Mouse (Mus musculus) forebrain, embryonic 11.5 days (tissue): ENCODE results near the gene Slc6a17. TPM values are rescaled to one million over a fixed set of nuclear protein-coding genes. Genes with fewer than 3 reads are reported as not detected.

ENCODE experiments used
- ATAC-seq: fragments of 200-750 bp; cut with Nextera tagmentation; replicated peaks from 2 replicates; pipeline ENCODE4 v1.8.0; 2017; ENCODE audit warnings: moderate TSS enrichment; ENCODE audit not compliant: low FRiP score
- DNase-seq: peaks from one replicate; pipeline ENCODE4 v3.0.0-alpha.2; 2017; ENCODE audit warnings: low spot score
- H3K27ac ChIP-seq: fragments of 300-500 bp; sonication (generic); 2 replicates; pipeline ENCODE4 v1.5.1; 2014; ENCODE audit warnings: low read depth, low read length
- H3K27me3 ChIP-seq: fragments of 300-500 bp; sonication (generic); 2 replicates; pipeline ENCODE4 v1.6.1; 2014; ENCODE audit warnings: mild to moderate bottlenecking, low read length, mixed read lengths; ENCODE audit not compliant: control insufficient read depth, insufficient read depth
- H3K36me3 ChIP-seq: fragments of 300-500 bp; sonication (generic); 2 replicates; pipeline ENCODE4 v1.6.1; 2014; ENCODE audit warnings: mild to moderate bottlenecking, low read length, moderate library complexity, mixed read lengths; ENCODE audit not compliant: control insufficient read depth, insufficient read depth
- H3K4me1 ChIP-seq: fragments of 300-500 bp; sonication (generic); replicated peaks from 2 replicates; pipeline ENCODE4 v1.6.1; 2014; ENCODE audit warnings: low read length, mixed read lengths; ENCODE audit not compliant: control insufficient read depth, insufficient read depth
- H3K4me2 ChIP-seq: fragments of 300-500 bp; sonication (generic); 2 replicates; pipeline ENCODE4 v1.6.1; 2014; ENCODE audit warnings: low read depth, mild to moderate bottlenecking, low read length, moderate library complexity, mixed read lengths; ENCODE audit not compliant: severe bottlenecking
- H3K4me3 ChIP-seq: fragments of 300-500 bp; sonication (generic); 2 replicates; pipeline ENCODE4 v1.5.1; 2014; ENCODE audit warnings: low read depth, low read length
- H3K9ac ChIP-seq: fragments of 300-500 bp; sonication (generic); 2 replicates; pipeline ENCODE4 v1.6.1; 2014; ENCODE audit warnings: low read length
- H3K9me3 ChIP-seq: fragments of 300-500 bp; sonication (generic); 2 replicates; pipeline ENCODE4 v1.6.1; 2016; ENCODE audit warnings: low read length, mixed read lengths; ENCODE audit not compliant: control insufficient read depth
- WGBS: fragments of 180-500 bp; shearing (Covaris S2); extraction: QIAGEN DNeasy Blood & Tissue Kit; methylation state at CpG from one replicate; pipeline ENCODE4 v1.1.7; 2014; 5-methylcytosine and 5-hydroxymethylcytosine counted together
- polyA plus RNA-seq: library from polyadenylated mRNA; unstranded; fragments of >200 nt; fragmentation: Nextera tagmentation; extraction: Ambion mirVana; gene quantifications from 2 replicates; pipeline ENCODE4 v1.2.1, GENCODE M21; 2014

Gene Slc6a17
- polyA plus RNA-seq, 1 experiment from 2014 or later = 3.6 TPM

GRCm38 (mm10) chr3:107533532-107533931 is 15.7 kb upstream of the Slc6a17 start:
- Histone ChIP-seq H3K9me3 (no peaks in the 10 kb centered on the region), H3K4me2 (no peak overlapping the region), H3K4me1 (peaks cover 5% of the 10 kb centered on the region; the same call in 1 of the 2 replicates), H3K9ac (no peak overlapping the region), H3K27me3 (no peaks in the 10 kb centered on the region), H3K4me3 (no peak overlapping the region), H3K36me3 (no peaks in the 10 kb centered on the region), H3K27ac (no peak overlapping the region)
- 81% methylated on average over 4 of the region's 4 CpGs for WGBS
- ATAC-seq (no peak), DNase-seq (no peak)

- Histone ChIP-seq H3K4me2 (no peak overlapping the region), H3K36me3 (no peaks in the 10 kb centered on the region), H3K4me1 (peaks cover 9% of the 10 kb centered on the region; the same call in 1 of the 2 replicates), H3K27me3 (no peaks in the 10 kb centered on the region), H3K27ac (no peak overlapping the region), H3K9me3 (no peaks in the 10 kb centered on the region), H3K9ac (no peak overlapping the region), H3K4me3 (no peak overlapping the region)
- no peak for ATAC-seq
- no peak for DNase-seq
- 80% methylated on average over 5 of the region's 5 CpGs for WGBS
Observed at GRCm38 (mm10) chr3:107530581-107530980, 12.8 kb upstream of the Slc6a17 start.

GRCm38 (mm10) chr3:107529182-107529581 is 11.4 kb upstream of the Slc6a17 start:
- Histone ChIP-seq H3K27ac (no peak overlapping the region), H3K4me3 (no peak overlapping the region), H3K9ac (no peak overlapping the region), H3K4me1 (peaks cover 9% of the 10 kb centered on the region; the same call in 1 of the 2 replicates), H3K27me3 (no peaks in the 10 kb centered on the region), H3K36me3 (no peaks in the 10 kb centered on the region), H3K9me3 (no peaks in the 10 kb centered on the region), H3K4me2 (no peak overlapping the region)
- WGBS = 79% methylated on average over 5 of the region's 5 CpGs
- DNase-seq (no peak), ATAC-seq (no peak)

- Histone ChIP-seq H3K9me3 (no peaks in the 10 kb centered on the region), H3K4me3 (no peak overlapping the region), H3K9ac (peak overlapping the region; percentile 23; the same call in 1 of the 2 replicates), H3K27me3 (no peaks in the 10 kb centered on the region), H3K4me2 (peak overlapping the region; percentile 32), H3K36me3 (no peaks in the 10 kb centered on the region), H3K4me1 (peaks cover 9% of the 10 kb centered on the region; the same call in 1 of the 2 replicates), H3K27ac (no peak overlapping the region)
- WGBS = 25% methylated on average over 9 of the region's 9 CpGs
- no peak for DNase-seq
- ATAC-seq = peak; percentile 86
Observed at GRCm38 (mm10) chr3:107528401-107529118, 10.7 kb upstream of the Slc6a17 start.

- H3K27ac ChIP-seq = no peak overlapping the region
- H3K9ac ChIP-seq = no peak overlapping the region
- 0 out of 2 replicates have a peak, but pooled peaks cover 2% of the 10 kb centered on the region for H3K27me3 ChIP-seq
- no peaks in the 10 kb centered on the region for H3K9me3 ChIP-seq
- DNase-seq (no peak), ATAC-seq (no peak)
- WGBS = 67% methylated on average over 6 of the region's 6 CpGs
- peaks cover 9% of the 10 kb centered on the region; the same call in 1 of the 2 replicates for H3K4me1 ChIP-seq
- H3K36me3 ChIP-seq = no peaks in the 10 kb centered on the region
- H3K4me3 ChIP-seq = no peak overlapping the region
- no peak overlapping the region for H3K4me2 ChIP-seq
Observed at GRCm38 (mm10) chr3:107524547-107524946, 6.7 kb upstream of the Slc6a17 start.

- no peaks in the 10 kb centered on the region for H3K9me3 ChIP-seq
- no peak overlapping the region for H3K4me2 ChIP-seq
- peaks cover 5% of the 10 kb centered on the region; the same call in 1 of the 2 replicates for H3K4me1 ChIP-seq
- 81% methylated on average over 5 of the region's 5 CpGs for WGBS
- H3K27me3 ChIP-seq = peaks cover 30% of the 10 kb centered on the region
- H3K4me3 ChIP-seq = no peak overlapping the region
- H3K9ac ChIP-seq = no peak overlapping the region
- no peak for ATAC-seq
- peak; percentile 21 for DNase-seq
- no peaks in the 10 kb centered on the region for H3K36me3 ChIP-seq
- H3K27ac ChIP-seq = no peak overlapping the region
Observed at GRCm38 (mm10) chr3:107520931-107521330, 3.1 kb upstream of the Slc6a17 start.

GRCm38 (mm10) chr3:107516776-107517630 is 815 bp downstream of the Slc6a17 start:
- 5% methylated on average over 55 of the region's 55 CpGs for WGBS
- Histone ChIP-seq H3K9ac (peak overlapping the region; percentile 62), H3K4me1 (peaks cover 5% of the 10 kb centered on the region; the same call in 1 of the 2 replicates), H3K9me3 (no peaks in the 10 kb centered on the region), H3K27me3 (peaks cover 32% of the 10 kb centered on the region), H3K27ac (no peak overlapping the region), H3K36me3 (no peaks in the 10 kb centered on the region), H3K4me2 (peak overlapping the region; percentile 95), H3K4me3 (peak overlapping the region; percentile 49)
- ATAC-seq (peak; percentile 85), DNase-seq (peak; percentile 83)

GRCm38 (mm10) chr3:107515989-107516388 is 1.8 kb downstream of the Slc6a17 start:
- no peak overlapping the region for H3K4me3 ChIP-seq
- ATAC-seq = no peak
- H3K36me3 ChIP-seq = no peaks in the 10 kb centered on the region
- peaks cover 32% of the 10 kb centered on the region for H3K27me3 ChIP-seq
- DNase-seq = no peak
- WGBS = 76% methylated on average over 4 of the region's 4 CpGs
- peaks cover 5% of the 10 kb centered on the region; the same call in 1 of the 2 replicates for H3K4me1 ChIP-seq
- no peak overlapping the region for H3K27ac ChIP-seq
- no peaks in the 10 kb centered on the region for H3K9me3 ChIP-seq
- no peak overlapping the region for H3K9ac ChIP-seq
- H3K4me2 ChIP-seq = no peak overlapping the region
